Mouse (Mus musculus): ENCODE results near the gene Gm49405.

DNA sequence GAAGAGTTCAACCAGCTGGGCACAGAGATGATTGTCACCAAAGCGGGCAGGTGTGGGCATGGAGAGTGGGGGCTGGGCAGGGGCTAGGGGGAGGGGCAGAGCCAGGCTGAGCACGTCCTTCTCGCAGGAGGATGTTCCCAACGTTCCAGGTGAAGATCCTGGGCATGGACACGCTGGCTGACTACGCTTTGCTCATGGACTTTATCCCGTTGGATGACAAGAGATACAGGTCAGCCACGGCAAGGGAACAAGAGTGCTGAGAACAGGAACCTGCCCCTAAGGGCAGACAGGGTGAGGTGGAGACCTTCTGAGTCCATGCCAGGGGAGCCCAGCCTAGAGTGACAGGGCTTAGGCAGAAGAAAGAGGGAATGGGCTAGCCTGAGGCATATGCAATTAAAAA is 3.7 kb upstream of the Gm49405 start:
- TF ChIP-seq CTCF (IDR thresholded peaks at IDR 0.05; ENCODE audit: borderline replicate concordance, insufficient read depth, low read length) (no peak), POLR2A (IDR thresholded peaks at IDR 0.05; ENCODE audit: low read depth, low read length) (no peak)

Data from embryonic fibroblast, embryonic 13.5 days (primary cell).